Mouse (Mus musculus) Patski (cell line): ENCODE results near the gene Olfr20. TPM values are rescaled to one million over a fixed set of nuclear protein-coding genes. Genes with fewer than 3 reads are reported as not detected.

Source experiments
- ATAC-seq: fragments of 100-300 bp; one replicate; pipeline ENCODE4 v1.8.0; 2021
- CTCF ChIA-PET: fragments of 350-600 bp; sonication (Branson Sonifier 250); formaldehyde crosslinking; loops from one replicate; lab custom pipeline; 2022; ENCODE audit warnings: inconsistent platforms; lab: Charles Lee
- POLR2A ChIA-PET: fragments of 350-600 bp; sonication (Branson Sonifier 250); formaldehyde crosslinking; loops from one replicate; lab custom pipeline; 2022; ENCODE audit warnings: antibody characterized with exemption, inconsistent platforms; lab: Charles Lee
- DNase-seq: peaks from one replicate; pipeline ENCODE4 v3.0.0-alpha.2; 2011; ENCODE audit warnings: low read depth, low spot score
- H3K27me3 ChIP-seq: fragments of 371-371 bp; one replicate; pipeline ENCODE4 v1.5.1; 2021
- CTCF ChIP-seq: fragments of 100-300 bp; IDR thresholded peaks from one replicate; pipeline ENCODE4 v1.5.1; 2021
- in situ Hi-C: fragments of 300-500 bp; cut with MboI; formaldehyde crosslinking; loops from 3 replicates; pipeline ENCODE4 v1.11.1; 2018; ENCODE audit warnings: low pct_unique_long_range_greater_than_20kb, mixed read lengths
- polyA plus RNA-seq: library from polyadenylated mRNA; unstranded; gene quantifications from one replicate; pipeline ENCODE4 v1.2.3, GENCODE M21; 2021

Olfr20 gene
- polyA plus RNA-seq, 1 experiment from 2014 or later: not detected

- H3K27me3 ChIP-seq: peaks cover 4% of the 10 kb centered on the region
- DNase-seq (no peak), ATAC-seq (no peak)
- ChIA-PET CTCF (no interaction called here), POLR2A (no interaction called here)
- no peak for TF ChIP-seq CTCF
- in situ Hi-C loops: no loop called here
Observed at GRCm38 (mm10) chr11:73370946-73371345, 20.4 kb downstream of the Olfr20 start, which contains the start of gene Olfr376. Olfr376 (plus strand) TSS chr11:73371246.

GRCm38 (mm10) chr11:73395374-73395773 lies 44.8 kb downstream of the Olfr20 start:
- ChIA-PET CTCF (no interaction called here), POLR2A (no interaction called here)
- H3K27me3 ChIP-seq: peaks cover 3% of the 10 kb centered on the region
- no peak for DNase-seq
- ATAC-seq: no peak
- in situ Hi-C loops: no loop called here
- no peak for TF ChIP-seq CTCF

- H3K27me3 ChIP-seq: peaks cover 3% of the 10 kb centered on the region
- CTCF ChIA-PET: no interaction called here
- in situ Hi-C loops: no loop called here
- no peak for DNase-seq
- no peak for TF ChIP-seq CTCF
- POLR2A ChIA-PET: no interaction called here
- no peak for ATAC-seq
Observed at GRCm38 (mm10) chr11:73399514-73399913, 48.9 kb downstream of the Olfr20 start, which contains the start of gene Olfr1. Olfr1 (minus strand) TSS chr11:73399614.

Other genes with a start within 250 kb of the Olfr20 start
- 8.8 TPM for gene Haspin, start 212.5 kb upstream of the Olfr20 start, polyA plus RNA-seq
- gene P2rx5, start 190.4 kb upstream of the Olfr20 start, polyA plus RNA-seq: 6.0 TPM
- gene Emc6, start 173.7 kb upstream of the Olfr20 start, polyA plus RNA-seq: 79.4 TPM
- gene Tax1bp3, start 173.7 kb upstream of the Olfr20 start, polyA plus RNA-seq: 157 TPM
- 33.0 TPM for gene Ctns, start 151.7 kb upstream of the Olfr20 start, polyA plus RNA-seq
- gene Shpk, start 151.3 kb upstream of the Olfr20 start, polyA plus RNA-seq: 5.6 TPM
- not detected for gene Trpv1, start 116.5 kb upstream of the Olfr20 start, polyA plus RNA-seq
- gene Trpv3, start 83.4 kb upstream of the Olfr20 start, polyA plus RNA-seq: 0.01 TPM
- 1.1 TPM for gene Aspa, start 21.2 kb upstream of the Olfr20 start, polyA plus RNA-seq
- not detected for gene Gm49340, start 21.0 kb upstream of the Olfr20 start, polyA plus RNA-seq
- gene Spata22, start 21.0 kb upstream of the Olfr20 start, polyA plus RNA-seq: 0.09 TPM
- not detected for gene Olfr376, start 20.5 kb downstream of the Olfr20 start, polyA plus RNA-seq
- gene Olfr1, start 48.8 kb downstream of the Olfr20 start, polyA plus RNA-seq: not detected
- not detected for gene Olfr378, start 77.7 kb downstream of the Olfr20 start, polyA plus RNA-seq
- gene Olfr380, start 106.7 kb downstream of the Olfr20 start, polyA plus RNA-seq: not detected
- not detected for gene Olfr381, start 140.8 kb downstream of the Olfr20 start, polyA plus RNA-seq
- not detected for gene Olfr382, start 166.4 kb downstream of the Olfr20 start, polyA plus RNA-seq
- gene Olfr385, start 242.2 kb downstream of the Olfr20 start, polyA plus RNA-seq: not detected
- not detected for gene Olfr384, start 247.8 kb downstream of the Olfr20 start, polyA plus RNA-seq